Mouse (Mus musculus) heart, postnatal 36 days (tissue): ENCODE data around the gene Ramac. TPM values are rescaled to one million over a fixed set of nuclear protein-coding genes. Genes with fewer than 3 reads are reported as not detected.

ENCODE experiments used
- DNase-seq, 2 experiments: peaks; one replicate each; pipeline ENCODE4 v3.0.0; 2021 to 2022
- intact Hi-C: fragments of 180-260 bp; cut with DNase I; formaldehyde crosslinking; loops from one replicate; pipeline ENCODE4 v1.15.1; 2025
- total RNA-seq, 2 experiments: library from RNA; stranded (reverse); gene quantifications; 2 replicates each; pipeline ENCODE4 v1.2.3; 2021

The Ramac gene
- total RNA-seq, result 10 to 100 TPM; 25.7 to 29.8 TPM

GRCm38 (mm10) chr7:81762180-81763109 lies at the start of gene Ramac:
Gene Ramac, plus strand, starts transcription at chr7:81762925.
- intact Hi-C loops, result no loop called here

GRCm38 (mm10) chr7:81718657-81719056 lies 44.1 kb upstream of the Ramac start:
- DNase-seq, result no peak
- intact Hi-C loops, result no loop called here

More at GRCm38 (mm10) chr7:81762180-81763109, at the start of gene Ramac:
- DNase-seq, result peak; percentile 87 to 88

- DNase-seq, result no peak
- intact Hi-C loops, result no loop called here
Measured at GRCm38 (mm10) chr7:81719216-81719661, 43.5 kb upstream of the Ramac start.

GRCm38 (mm10) chr7:81721271-81721670 lies 41.5 kb upstream of the Ramac start:
- intact Hi-C loops, result no loop called here
- DNase-seq, result peak in 1 of 2 experiments; percentile 14

GRCm38 (mm10) chr7:81723851-81724250 lies 38.9 kb upstream of the Ramac start:
- intact Hi-C loops, result no loop called here

GRCm38 (mm10) chr7:81725986-81726727 lies 36.6 kb upstream of the Ramac start:
- peak in 1 of 2 experiments; percentile 18 for DNase-seq
- intact Hi-C loops, result no loop called here

More at GRCm38 (mm10) chr7:81723851-81724250, 38.9 kb upstream of the Ramac start:
- DNase-seq, result no peak

GRCm38 (mm10) chr7:81726728-81727005 lies 36.1 kb upstream of the Ramac start:
- no peak for DNase-seq
- intact Hi-C loops, result no loop called here

GRCm38 (mm10) chr7:81727716-81728115 lies 35.0 kb upstream of the Ramac start:
- no peak for DNase-seq
- intact Hi-C loops, result no loop called here

GRCm38 (mm10) chr7:81729787-81730186 lies 32.9 kb upstream of the Ramac start:
- intact Hi-C loops, result no loop called here
- DNase-seq, result no peak

- DNase-seq, result no peak
- intact Hi-C loops, result no loop called here
Measured at GRCm38 (mm10) chr7:81731181-81731651, 31.5 kb upstream of the Ramac start.

- intact Hi-C loops, result no loop called here
- no peak for DNase-seq
Measured at GRCm38 (mm10) chr7:81732183-81733089, 30.3 kb upstream of the Ramac start.

- intact Hi-C loops, result no loop called here
- DNase-seq, result no peak
Measured at GRCm38 (mm10) chr7:81735300-81736048, 27.3 kb upstream of the Ramac start.

- no peak for DNase-seq
- intact Hi-C loops, result no loop called here
Measured at GRCm38 (mm10) chr7:81738720-81739385, 23.9 kb upstream of the Ramac start.

- DNase-seq, result no peak
- intact Hi-C loops, result loop anchor here (5.0 kb wide), 1 partner anchor 283 kb away; the partner anchor contains the start of gene Cpeb1
Measured at GRCm38 (mm10) chr7:81740010-81740409, 22.7 kb upstream of the Ramac start.

- peak; percentile 17 to 32 for DNase-seq
- intact Hi-C loops, result loop anchor here (5.0 kb wide), 1 partner anchor 287 kb away; the partner anchor contains the start of gene Cpeb1
Measured at GRCm38 (mm10) chr7:81744145-81744544, 18.6 kb upstream of the Ramac start.

GRCm38 (mm10) chr7:81747956-81748355 lies 14.8 kb upstream of the Ramac start:
- intact Hi-C loops, result loop anchor here (5.0 kb wide), 1 partner anchor 136 kb away; no protein-coding TSS in a partner anchor
- DNase-seq, result no peak

GRCm38 (mm10) chr7:81763110-81763845 lies 553 bp downstream of the Ramac start:
- intact Hi-C loops, result no loop called here
- DNase-seq, result peak in 1 of 2 experiments; percentile 16
